Mouse (Mus musculus) kidney, postnatal 4 days (tissue): ENCODE results near the gene Psmd13.

Experiments
- DNase-seq, 2 experiments: peaks; one replicate each; pipeline ENCODE4 v3.0.0; 2021; ENCODE audit warnings: mixed read lengths in 2 of 2

The Psmd13 gene

GRCm38 (mm10) chr7:140881696-140882468 lies at the start of gene Psmd13, which contains the start of gene Sirt3:
TSS of gene Psmd13 (plus strand) at chr7:140881968.
TSS of gene Sirt3 (minus strand) at chr7:140882309.
- peak; percentile 98 for DNase-seq

GRCm38 (mm10) chr7:140833341-140833740 lies 48.4 kb upstream of the Psmd13 start:
- DNase-seq, result no peak

GRCm38 (mm10) chr7:140834968-140835757 lies 46.6 kb upstream of the Psmd13 start, which contains the start of gene Urah:
TSS of gene Urah (plus strand) at chr7:140835018.
- peak in 1 of 2 experiments; percentile 5 for DNase-seq

- no peak for DNase-seq
These were observed 46.0 kb upstream of the Psmd13 start for GRCm38 (mm10) chr7:140835758-140836087.

GRCm38 (mm10) chr7:140836243-140837115 lies 45.3 kb upstream of the Psmd13 start:
- peak in 1 of 2 experiments; percentile 1 for DNase-seq

GRCm38 (mm10) chr7:140839556-140839955 lies 42.2 kb upstream of the Psmd13 start:
- no peak for DNase-seq

GRCm38 (mm10) chr7:140840750-140841735 lies 40.7 kb upstream of the Psmd13 start:
- DNase-seq, result peak in 1 of 2 experiments; percentile 3

- DNase-seq, result no peak
These were observed 38.0 kb upstream of the Psmd13 start for GRCm38 (mm10) chr7:140843806-140844205.

GRCm38 (mm10) chr7:140844905-140845665 lies 36.7 kb upstream of the Psmd13 start, which contains the start of gene Scgb1c1:
TSS of gene Scgb1c1 (plus strand) at chr7:140845547.
- peak; percentile 96 to 98 for DNase-seq

GRCm38 (mm10) chr7:140845683-140846082 lies 36.1 kb upstream of the Psmd13 start:
- no peak for DNase-seq

GRCm38 (mm10) chr7:140846676-140847075 lies 35.1 kb upstream of the Psmd13 start:
- no peak for DNase-seq

- peak; percentile 39 to 43 for DNase-seq
These were observed 33.8 kb upstream of the Psmd13 start, which contains the start of gene Odf3 for GRCm38 (mm10) chr7:140847755-140848580. TSS of gene Odf3 (plus strand) at chr7:140847805.

GRCm38 (mm10) chr7:140848591-140848990 lies 33.2 kb upstream of the Psmd13 start:
- no peak for DNase-seq

- no peak for DNase-seq
These were observed 29.9 kb upstream of the Psmd13 start for GRCm38 (mm10) chr7:140851916-140852315.

- DNase-seq, result no peak
These were observed 28.4 kb upstream of the Psmd13 start for GRCm38 (mm10) chr7:140853386-140853785.

GRCm38 (mm10) chr7:140854483-140854882 lies 27.3 kb upstream of the Psmd13 start:
- no peak for DNase-seq

- no peak for DNase-seq
These were observed 26.6 kb upstream of the Psmd13 start for GRCm38 (mm10) chr7:140855181-140855580.

- peak; percentile 85 to 90 for DNase-seq
These were observed 25.6 kb upstream of the Psmd13 start, which contains the start of gene Gm45785 for GRCm38 (mm10) chr7:140855860-140856784. TSS of gene Gm45785 (minus strand) at chr7:140856331.
